Mouse (Mus musculus) liver, postnatal 0 days (tissue): ENCODE measurements around the gene Arhgap35. TPM values are rescaled to one million over a fixed set of nuclear protein-coding genes. Genes with fewer than 3 reads are reported as not detected.
"Not testable (repeated sequence)": the region's sequence is repeated elsewhere in the genome, so short reads cannot be mapped to it uniquely, and the experiment has no call there.

ENCODE experiments used
- ATAC-seq: fragments of 200-750 bp; cut with Nextera tagmentation; 2 replicates; pipeline ENCODE4 v1.8.0; 2017; ENCODE audit warnings: mild to moderate bottlenecking, moderate library complexity
- DNase-seq: peaks from one replicate; pipeline ENCODE4 v3.0.0-alpha.2; 2016
- H3K27ac ChIP-seq: fragments of 300-500 bp; sonication (generic); 2 replicates; pipeline ENCODE4 v1.5.1; 2014; ENCODE audit warnings: antibody characterized with exemption, moderate library complexity, mild to moderate bottlenecking, low read depth
- H3K27me3 ChIP-seq: fragments of 300-500 bp; sonication (generic); 2 replicates; pipeline ENCODE4 v1.6.1; 2014; ENCODE audit warnings: low read length, control low read depth, mixed read lengths; ENCODE audit not compliant: insufficient read depth
- H3K36me3 ChIP-seq: fragments of 300-500 bp; sonication (generic); replicated peaks from 2 replicates; pipeline ENCODE4 v1.6.1; 2014; ENCODE audit warnings: mild to moderate bottlenecking, control low read depth, low read length, moderate library complexity, mixed read lengths; ENCODE audit not compliant: insufficient read depth
- H3K4me1 ChIP-seq: fragments of 300-500 bp; sonication (generic); 2 replicates; pipeline ENCODE4 v1.6.1; 2014; ENCODE audit warnings: antibody characterized with exemption, mild to moderate bottlenecking, control low read depth; ENCODE audit not compliant: insufficient read depth
- H3K4me2 ChIP-seq: fragments of 300-500 bp; sonication (generic); 2 replicates; pipeline ENCODE4 v1.6.1; 2014; ENCODE audit warnings: low read depth, mild to moderate bottlenecking, low read length, moderate library complexity, mixed read lengths
- H3K4me3 ChIP-seq: fragments of 300-500 bp; sonication (generic); 2 replicates; pipeline ENCODE4 v1.5.1; 2014; ENCODE audit warnings: low read depth, low read length
- H3K9ac ChIP-seq: fragments of 300-500 bp; sonication (generic); replicated peaks from 2 replicates; pipeline ENCODE4 v1.6.1; 2014; ENCODE audit warnings: mild to moderate bottlenecking, moderate library complexity
- H3K9me3 ChIP-seq: fragments of 300-500 bp; sonication (generic); 2 replicates; pipeline ENCODE4 v1.6.1; 2016; ENCODE audit warnings: mild to moderate bottlenecking, control low read depth, low read length, mixed read lengths
- CTCF ChIP-seq: sonication (generic); IDR thresholded peaks from 2 replicates; pipeline ENCODE4 v1.5.1; 2016; ENCODE audit warnings: antibody characterized with exemption, low read depth
- EP300 ChIP-seq: IDR thresholded peaks from 2 replicates; pipeline ENCODE4 v1.6.1; 2016; ENCODE audit warnings: antibody characterized with exemption, low read depth, mild to moderate bottlenecking
- WGBS: fragments of 180-500 bp; shearing (Covaris S2); extraction: QIAGEN DNeasy Blood & Tissue Kit; methylation state at CpG from one replicate; pipeline ENCODE4 v1.1.7; 2014; ENCODE audit not compliant: insufficient replicate concordance; 5-methylcytosine and 5-hydroxymethylcytosine counted together
- polyA plus RNA-seq: library from polyadenylated mRNA; unstranded; fragments of >200 nt; fragmentation: Nextera tagmentation; extraction: Ambion mirVana; gene quantifications from 2 replicates; pipeline ENCODE4 v1.2.1, GENCODE M21; 2015

Arhgap35 gene
- 2.4 and 2.7 TPM in 2 replicates for polyA plus RNA-seq

DNA sequence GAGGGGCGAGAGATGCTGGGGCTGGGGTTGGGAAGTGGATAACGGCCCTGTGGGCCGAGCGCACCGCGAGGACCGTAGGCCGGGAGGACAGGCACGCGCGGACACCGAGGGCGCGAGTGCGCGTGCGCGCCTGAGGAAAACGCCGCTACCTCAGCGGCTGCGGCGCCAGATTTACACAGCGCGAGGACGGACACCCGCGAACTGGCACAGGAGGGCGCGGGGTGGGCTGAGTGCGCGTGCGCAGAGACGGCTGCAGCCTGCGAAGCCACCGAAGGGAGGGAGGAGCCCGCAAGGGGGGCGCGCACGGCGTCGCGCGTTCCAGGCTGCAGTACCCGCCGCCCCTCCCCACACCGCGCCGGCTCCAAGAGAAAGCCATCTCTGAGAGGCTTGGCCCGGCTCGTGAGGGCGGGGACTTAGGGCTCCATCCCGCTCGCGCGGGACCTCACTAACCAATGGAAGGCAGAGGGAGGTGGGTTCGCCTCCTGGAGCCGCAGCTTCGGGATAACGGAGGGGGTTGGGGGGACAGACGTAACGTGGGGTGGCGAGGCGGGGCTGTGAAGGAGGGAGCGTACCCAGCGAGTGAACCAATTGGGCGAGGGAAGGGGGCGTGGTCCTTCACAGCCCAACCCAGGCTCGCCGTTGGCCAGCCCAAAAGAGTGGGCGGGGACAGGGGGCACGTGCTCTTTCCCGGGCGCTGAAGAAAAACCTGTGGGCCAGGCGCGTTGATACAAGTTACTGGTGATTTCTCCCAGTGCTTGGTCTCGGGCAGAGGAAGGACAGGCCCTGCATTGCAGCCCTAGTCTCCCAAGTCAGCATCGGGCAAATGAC is at the start of gene Arhgap35:
Gene Arhgap35 (minus strand): TSS at position 106 of the 828 bp plus-strand sequence.
- peak within 1 kb of the TSS; percentile 95 for H3K4me3 ChIP-seq
- H3K27me3 ChIP-seq = no peaks in the 10 kb centered on the region
- no peaks in the 10 kb centered on the region for H3K9me3 ChIP-seq
- H3K27ac ChIP-seq = peak within 1 kb of the TSS; percentile 99
- DNase-seq = peak; percentile 95
- TF ChIP-seq CTCF = no peak
- WGBS = 1% methylated on average over 56 of the region's 78 CpGs
- H3K36me3 ChIP-seq = no peaks in the 10 kb centered on the region
- H3K4me1 ChIP-seq = peaks cover 36% of the 10 kb centered on the region
- H3K9ac ChIP-seq = peak within 1 kb of the TSS; percentile 95
- peak within 1 kb of the TSS; percentile 89 for H3K4me2 ChIP-seq
- peak; percentile 95 for ATAC-seq

DNA sequence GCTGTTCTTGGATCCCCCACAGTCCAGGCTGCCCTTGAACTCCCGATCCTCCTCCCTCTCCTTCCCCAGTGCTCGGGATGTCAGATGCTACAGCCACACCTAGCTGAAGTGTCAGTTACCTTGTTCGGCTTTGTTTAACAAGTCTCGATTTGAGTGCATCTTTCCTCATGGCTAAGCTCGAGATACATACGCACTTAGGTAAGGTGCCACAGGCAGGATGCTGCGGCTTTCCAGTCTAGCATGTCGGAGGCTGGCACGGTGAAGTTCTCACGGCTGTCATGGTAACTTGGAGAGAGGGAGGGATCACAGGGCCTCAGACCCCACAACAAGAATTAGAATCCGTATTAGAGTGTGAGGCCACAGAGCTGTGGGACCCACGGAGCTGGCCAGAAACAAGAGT is 29.5 kb upstream of the Arhgap35 start:
- no peak for TF ChIP-seq EP300
- no peak for TF ChIP-seq CTCF

DNA sequence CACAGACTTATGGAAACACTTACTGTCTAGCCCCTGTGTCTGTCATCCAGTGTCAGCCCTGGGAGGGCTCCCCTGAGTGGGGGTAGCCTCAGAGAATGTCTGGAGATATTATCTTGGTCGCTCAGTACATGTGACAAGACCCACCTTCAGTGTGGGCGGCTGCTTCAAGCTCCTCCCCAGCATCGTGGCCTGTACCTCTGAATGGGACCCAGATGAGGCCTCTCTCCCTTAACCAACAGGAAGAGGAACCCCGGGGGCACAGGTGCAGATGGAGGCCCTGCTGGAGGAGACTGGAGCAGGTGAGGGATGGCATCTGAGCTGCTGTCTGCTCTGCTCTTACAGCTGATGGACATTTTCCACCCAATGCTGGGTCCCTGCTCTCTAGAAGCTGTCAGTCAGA is 28.3 kb upstream of the Arhgap35 start:
- WGBS = 24% methylated on average over 3 of the region's 4 CpGs
- ATAC-seq, H3K36me3 ChIP-seq: not testable (repeated sequence)

More for the DNA sequence above, 29.5 kb upstream of the Arhgap35 start:
- no peak overlapping the region for H3K4me2 ChIP-seq
- H3K4me3 ChIP-seq = no peak overlapping the region
- no peaks in the 10 kb centered on the region for H3K9me3 ChIP-seq
- no peaks in the 10 kb centered on the region for H3K36me3 ChIP-seq
- ATAC-seq = no peak
- H3K27me3 ChIP-seq = no peaks in the 10 kb centered on the region
- H3K4me1 ChIP-seq = no peaks in the 10 kb centered on the region
- no peak overlapping the region for H3K9ac ChIP-seq
- WGBS = 83% methylated on average over 12 of the region's 12 CpGs
- no peak for DNase-seq
- no peak overlapping the region for H3K27ac ChIP-seq

DNA sequence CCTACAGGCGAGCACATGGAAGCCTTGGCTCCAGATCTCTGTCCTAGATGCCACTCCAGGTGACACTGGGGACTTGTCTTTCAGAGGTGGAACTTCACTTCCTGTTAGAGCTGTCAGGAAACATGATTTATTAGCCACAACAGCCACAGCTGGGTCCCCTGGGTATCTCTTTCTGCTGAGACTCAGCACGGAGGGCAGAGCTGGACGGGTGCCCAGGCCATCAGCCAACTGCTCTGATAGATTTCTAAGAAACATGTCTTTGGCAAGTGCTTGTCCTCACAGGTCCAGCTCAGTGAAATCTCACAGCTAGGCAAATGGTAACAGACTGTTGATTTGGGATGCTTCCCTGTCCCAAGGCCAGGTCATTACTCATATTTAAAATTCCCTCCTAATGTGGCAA is 24.2 kb upstream of the Arhgap35 start:
- Histone ChIP-seq H3K4me3 (no peak overlapping the region), H3K9me3 (no peaks in the 10 kb centered on the region), H3K27ac (no peak overlapping the region), H3K36me3 (no peaks in the 10 kb centered on the region), H3K9ac (no peak overlapping the region), H3K4me1 (no peaks in the 10 kb centered on the region), H3K27me3 (no peaks in the 10 kb centered on the region), H3K4me2 (no peak overlapping the region)
- 50% methylated on average over 3 of the region's 3 CpGs for WGBS
- ATAC-seq (no peak), DNase-seq (peak; percentile 28)
- TF ChIP-seq CTCF (no peak), EP300 (no peak)

More for the DNA sequence above, 28.3 kb upstream of the Arhgap35 start:
- H3K27me3 ChIP-seq, H3K27ac ChIP-seq, H3K4me1 ChIP-seq, H3K9me3 ChIP-seq, H3K4me3 ChIP-seq, H3K9ac ChIP-seq, H3K4me2 ChIP-seq, DNase-seq: not testable (repeated sequence)

DNA sequence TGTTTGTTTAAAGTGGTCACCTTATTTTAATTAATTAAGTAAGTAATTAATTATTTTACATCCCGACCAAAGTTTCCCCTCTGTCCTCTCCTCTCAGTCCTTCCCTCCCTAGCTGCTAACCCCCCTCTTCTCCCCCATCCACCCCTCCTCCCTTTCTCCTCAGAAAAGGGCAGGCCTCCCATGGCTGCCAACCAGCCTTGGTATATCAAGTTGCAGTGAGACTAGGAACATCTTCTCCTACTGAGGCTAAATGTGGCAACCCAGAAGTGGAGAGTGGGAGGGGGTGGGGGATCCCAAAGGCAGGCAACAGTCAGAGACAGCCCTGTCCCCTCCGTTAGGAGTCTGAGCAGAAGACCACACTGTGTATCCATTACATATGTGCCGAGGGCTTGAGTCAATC is 20.3 kb upstream of the Arhgap35 start:
- no peaks in the 10 kb centered on the region for H3K9me3 ChIP-seq
- no peak overlapping the region for H3K9ac ChIP-seq
- no peak for DNase-seq
- ATAC-seq = no peak
- H3K36me3 ChIP-seq = no peaks in the 10 kb centered on the region
- no peaks in the 10 kb centered on the region for H3K4me1 ChIP-seq
- no peak overlapping the region for H3K4me2 ChIP-seq
- no peak overlapping the region for H3K27ac ChIP-seq
- TF ChIP-seq CTCF = no peak
- no peak for TF ChIP-seq EP300
- H3K4me3 ChIP-seq = no peak overlapping the region
- WGBS = 60% methylated on average over 3 of the region's 3 CpGs
- no peaks in the 10 kb centered on the region for H3K27me3 ChIP-seq

GRCm38 (mm10) chr7:16633913-16634312 is 19.1 kb upstream of the Arhgap35 start:
- not testable (repeated sequence) for H3K4me1 ChIP-seq
- peak; percentile 44; the same call in 1 of the 2 replicates for ATAC-seq

More at GRCm38 (mm10) chr7:16633913-16634312, 19.1 kb upstream of the Arhgap35 start:
- not testable (repeated sequence) for H3K4me3 ChIP-seq, H3K4me2 ChIP-seq, H3K27me3 ChIP-seq, H3K27ac ChIP-seq, H3K9me3 ChIP-seq, H3K9ac ChIP-seq, H3K36me3 ChIP-seq
- WGBS = 5% methylated on average over 10 of the region's 10 CpGs
- peak; percentile 27 for DNase-seq
